Mouse (Mus musculus) cortical plate, adult 2 months (tissue): Measurements from ENCODE around the gene Chmp1a.

ENCODE experiments used
- CTCF ChIP-seq: fragments of 200-500 bp; IDR thresholded peaks from 2 replicates; pipeline ENCODE4 v1.5.1; 2011; ENCODE audit warnings: mild to moderate bottlenecking, control low read depth, low read length; ENCODE audit not compliant: insufficient read depth; ENCODE audit errors: extremely low read depth
- POLR2A ChIP-seq: fragments of 200-500 bp; IDR thresholded peaks from 2 replicates; pipeline ENCODE4 v1.6.1; 2011; ENCODE audit warnings: mild to moderate bottlenecking, low read length, control low read depth; ENCODE audit not compliant: insufficient read depth; ENCODE audit errors: extremely low read depth

GRCm38 (mm10) chr8:123190678-123191077 is 21.9 kb downstream of the Chmp1a start:
- TF ChIP-seq CTCF: peak; percentile 65
- no peak for TF ChIP-seq POLR2A
